ENCODE assay signal across 13 mouse cellular contexts in the genomic region with DNA sequence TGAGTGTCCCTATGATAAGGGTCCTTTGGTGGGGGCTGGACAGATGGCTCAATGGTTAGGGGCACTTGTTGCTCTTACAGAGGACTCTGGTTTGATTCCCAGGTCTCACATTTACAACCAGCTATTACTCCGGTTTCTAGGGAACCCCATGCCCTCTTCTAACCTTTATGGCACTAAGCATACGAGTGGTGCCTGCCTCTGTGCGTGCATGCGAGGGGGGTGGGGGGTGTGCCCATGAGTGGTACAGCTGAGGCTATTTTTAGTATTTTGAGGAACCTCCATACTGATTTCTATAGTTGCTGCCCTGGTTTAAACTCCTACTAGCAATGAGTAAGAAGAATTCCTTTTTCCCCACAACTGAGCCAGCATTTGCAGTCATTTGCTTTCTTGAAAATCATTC.
"Had no signal": no experiment of that assay in that cellular context is flagged by ENCODE, and none has a peak within 500 bp of the region (broad histone marks: within the 10 kb centered on the region; RNA-seq: fewer than 3 reads in every experiment).

No protein-coding gene starts in this region.

- H3K27me3 ChIP-seq: kidney, embryonic 15.5 days; limb, embryonic 15.5 days; midbrain, embryonic 13.5 days; neural tube, embryonic 12.5 days had no signal

- H3K4me2 ChIP-seq: kidney, embryonic 15.5 days; limb, embryonic 15.5 days; midbrain, embryonic 13.5 days; neural tube, embryonic 12.5 days had no signal

- DNase-seq: kidney, adult 2 months; kidney, postnatal 14 days; lung, adult 18-20 months; retina, postnatal 1 day; right cerebral cortex, postnatal 4 days; spleen, adult 18-20 months; thymus, postnatal 4 days had no signal

- H3K4me3 ChIP-seq: kidney, embryonic 15.5 days; limb, embryonic 15.5 days; midbrain, embryonic 13.5 days; neural tube, embryonic 12.5 days had no signal

- H3K9ac ChIP-seq: kidney, embryonic 15.5 days; limb, embryonic 15.5 days; midbrain, embryonic 13.5 days; neural tube, embryonic 12.5 days had no signal

- H3K36me3 ChIP-seq: kidney, embryonic 15.5 days; limb, embryonic 15.5 days; midbrain, embryonic 13.5 days; neural tube, embryonic 12.5 days had no signal

- H3K9me3 ChIP-seq: kidney, embryonic 15.5 days; limb, embryonic 15.5 days; midbrain, embryonic 13.5 days; neural tube, embryonic 12.5 days had no signal

- H3K27ac ChIP-seq: kidney, embryonic 15.5 days; limb, embryonic 15.5 days; midbrain, embryonic 13.5 days; neural tube, embryonic 12.5 days; stomach, postnatal 0 days had no signal

- ATAC-seq: intestine, embryonic 16.5 days; midbrain, embryonic 13.5 days had no signal

- H3K4me1 ChIP-seq: kidney, embryonic 15.5 days; limb, embryonic 15.5 days; midbrain, embryonic 13.5 days; neural tube, embryonic 12.5 days had no signal
